Mouse (Mus musculus) frontal cortex, adult (tissue): ENCODE measurements around the gene Tmem72.

Experiments used
- ATAC-seq: cut with Nextera tagmentation; 2 replicates; pipeline ENCODE4 v1.9.2; 2017; ENCODE audit warnings: mild to moderate bottlenecking, moderate library complexity, mixed read lengths; ENCODE audit not compliant: low TSS enrichment

Tmem72 gene

GRCm38 (mm10) chr6:116716666-116717065, at the start of gene Tmem72:
TSS of gene Tmem72 (minus strand) at chr6:116716913.
- no peak for ATAC-seq

- ATAC-seq, result no peak
Measured at GRCm38 (mm10) chr6:116764524-116764923, 47.8 kb upstream of the Tmem72 start.

GRCm38 (mm10) chr6:116762333-116762732, 45.6 kb upstream of the Tmem72 start:
- no peak for ATAC-seq

- ATAC-seq, result no peak
Measured at GRCm38 (mm10) chr6:116760181-116760580, 43.5 kb upstream of the Tmem72 start.

- no peak for ATAC-seq
Measured at GRCm38 (mm10) chr6:116756364-116756763, 39.7 kb upstream of the Tmem72 start.

DNA sequence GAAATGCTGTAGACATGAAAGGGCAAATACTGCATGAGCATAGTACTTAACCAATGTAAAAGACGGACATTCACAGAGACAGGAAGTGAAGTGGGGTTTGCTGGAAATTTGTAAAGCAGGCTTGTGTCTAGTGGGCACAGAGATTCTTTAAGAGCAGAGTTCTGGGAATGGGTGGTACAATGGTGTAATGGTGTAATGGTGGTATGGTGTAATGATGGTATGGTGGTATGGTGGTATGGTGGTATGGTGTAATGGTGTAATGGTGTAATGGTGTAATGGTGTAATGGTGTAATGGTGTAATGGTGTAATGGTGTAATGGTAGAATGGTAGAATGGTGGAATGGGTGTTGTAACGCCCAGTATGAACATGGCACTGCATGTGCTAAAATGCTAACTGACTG, 21.3 kb upstream of the Tmem72 start:
- ATAC-seq, result no peak

GRCm38 (mm10) chr6:116735361-116735760, 18.6 kb upstream of the Tmem72 start:
- no peak for ATAC-seq

DNA sequence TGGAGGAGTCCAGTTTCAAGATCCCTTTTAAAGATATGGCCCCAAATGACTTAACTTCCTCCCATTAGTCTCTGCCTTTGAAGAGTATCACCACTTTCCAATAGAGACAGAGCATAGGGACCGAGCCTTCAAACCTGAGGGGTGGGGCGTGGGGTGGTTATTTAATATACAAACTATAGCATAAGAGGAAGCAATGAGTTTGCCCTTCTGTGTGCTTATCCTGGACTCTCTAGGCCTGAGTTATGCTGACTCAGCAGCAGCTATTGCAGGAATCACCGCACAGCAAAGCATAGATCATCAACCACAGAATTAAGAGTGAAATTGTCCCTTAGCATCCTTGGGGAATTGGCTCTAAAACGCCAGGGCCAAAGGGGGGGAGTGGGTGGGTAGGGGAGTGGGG, 16.9 kb upstream of the Tmem72 start:
- ATAC-seq, result no peak

DNA sequence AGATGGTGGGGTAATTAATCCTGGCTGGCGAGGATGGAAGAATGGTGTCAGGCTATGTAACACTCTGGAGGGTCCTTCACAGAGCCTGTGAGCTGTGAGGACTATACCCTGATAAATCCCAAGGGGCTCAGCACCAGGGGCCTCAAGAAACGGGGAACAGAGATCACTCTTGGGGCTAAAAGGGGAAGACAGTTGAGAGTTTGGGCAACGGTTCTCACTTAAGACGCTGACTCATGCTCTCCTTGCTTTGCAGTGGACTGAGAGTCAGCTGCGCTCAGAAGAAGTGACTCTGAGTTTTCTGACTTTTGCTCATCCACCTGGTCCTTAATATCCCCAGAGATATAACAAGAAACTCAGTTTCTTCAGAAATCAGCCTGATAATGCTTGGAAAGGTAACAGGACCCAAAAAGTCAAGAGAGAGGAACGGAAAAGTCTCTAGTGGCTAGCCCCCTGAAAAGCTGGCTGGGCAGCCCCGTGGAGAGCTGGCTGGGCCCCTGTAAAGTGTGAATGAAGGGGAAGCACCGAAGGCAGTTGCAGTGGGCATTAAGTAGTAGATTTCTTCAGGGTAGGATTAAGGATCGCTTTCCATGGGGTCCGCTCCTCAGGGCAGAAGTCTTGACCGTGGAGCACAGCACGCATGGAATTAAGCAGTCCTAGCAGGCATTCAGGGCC, 7.9 kb upstream of the Tmem72 start:
- no peak for ATAC-seq

DNA sequence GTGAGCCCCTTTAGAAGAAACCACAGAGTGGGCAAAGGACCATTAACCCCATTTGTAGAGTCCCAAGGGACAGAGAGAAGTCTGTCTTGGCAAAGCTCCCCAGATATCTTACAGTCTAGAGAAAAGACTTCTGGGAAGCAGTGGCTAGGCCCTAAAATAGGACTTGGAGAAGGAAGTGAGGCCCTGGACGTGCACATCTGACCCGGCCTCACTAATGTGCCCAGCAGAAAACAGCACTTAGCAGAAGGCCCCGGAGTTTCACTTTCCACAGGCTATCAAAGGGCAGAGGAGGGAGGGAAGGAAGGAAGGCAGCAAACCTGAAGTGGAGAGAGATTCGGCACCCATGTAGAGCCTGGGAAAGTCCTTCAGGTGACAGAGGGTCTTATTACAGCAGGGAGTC, 2.2 kb upstream of the Tmem72 start:
- ATAC-seq, result no peak

DNA sequence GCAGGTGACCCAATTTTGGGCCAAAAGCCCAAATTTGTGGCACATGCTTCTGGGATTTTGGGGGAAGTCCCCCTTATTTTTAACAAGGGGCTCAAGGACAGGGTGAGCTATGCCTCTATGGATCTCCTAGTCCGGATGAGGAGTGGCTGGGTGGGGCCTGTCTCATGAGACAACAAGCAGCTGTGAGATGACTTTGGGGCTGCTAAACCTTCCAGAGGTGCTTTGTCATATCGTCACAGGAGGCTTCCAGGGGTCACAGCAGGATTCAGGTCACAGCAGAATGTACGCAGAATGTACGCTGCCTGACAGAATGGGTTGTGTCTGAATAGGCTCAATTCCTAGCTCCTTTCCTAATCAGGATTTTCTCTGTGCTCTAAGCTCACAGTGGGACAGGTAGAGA, 1.6 kb upstream of the Tmem72 start:
- ATAC-seq, result no peak

DNA sequence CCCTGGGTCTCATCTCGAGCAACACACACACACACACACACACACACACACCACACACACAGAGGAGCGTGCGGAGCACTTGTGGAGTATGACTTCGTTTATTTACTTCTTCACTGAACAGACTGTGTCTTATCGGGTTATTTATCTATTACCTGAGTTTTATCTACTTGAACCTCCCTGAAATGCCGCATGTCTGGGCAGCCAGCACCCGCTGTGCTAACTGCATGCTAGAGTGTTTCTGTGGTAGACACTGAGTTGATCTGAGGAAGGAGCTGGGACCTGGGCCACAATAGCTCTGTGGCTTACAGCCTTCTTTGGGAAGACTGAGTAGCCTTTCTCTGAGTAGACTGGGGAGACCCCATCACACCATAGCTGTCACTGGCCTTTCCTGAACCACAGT, 1.1 kb upstream of the Tmem72 start:
- ATAC-seq, result no peak

DNA sequence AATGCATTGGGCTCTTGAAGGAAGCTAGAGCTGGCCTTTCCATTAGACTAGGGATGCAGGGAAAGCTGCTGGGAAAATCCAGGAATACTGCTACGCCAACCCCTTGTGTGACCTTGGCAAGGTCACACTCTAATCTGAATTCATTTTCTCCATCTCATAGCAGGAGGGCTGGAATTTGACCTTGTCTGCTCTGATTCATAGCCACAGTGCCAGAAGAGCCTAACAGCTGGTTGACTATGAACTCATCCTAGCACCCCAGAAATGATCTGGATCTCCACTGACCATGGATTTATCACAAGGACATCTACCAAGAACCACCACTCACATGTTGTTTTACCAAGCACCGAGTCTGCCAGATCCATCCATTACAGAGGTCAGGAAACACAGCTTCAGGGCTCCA, 1.5 kb downstream of the Tmem72 start:
- no peak for ATAC-seq

GRCm38 (mm10) chr6:116714576-116714975, 2.1 kb downstream of the Tmem72 start:
- peak; percentile 52; the same call in 1 of the 2 replicates for ATAC-seq

GRCm38 (mm10) chr6:116713966-116714365, 2.7 kb downstream of the Tmem72 start:
- peak; percentile 87; the same call in 1 of the 2 replicates for ATAC-seq

GRCm38 (mm10) chr6:116712503-116712902, 4.2 kb downstream of the Tmem72 start:
- ATAC-seq, result no peak

- ATAC-seq, result no peak
Measured at GRCm38 (mm10) chr6:116712062-116712461, 4.7 kb downstream of the Tmem72 start.

GRCm38 (mm10) chr6:116704320-116704719, 12.4 kb downstream of the Tmem72 start:
- ATAC-seq, result 0 out of 2 replicates have a peak, but pooled peaks have one; percentile 34

DNA sequence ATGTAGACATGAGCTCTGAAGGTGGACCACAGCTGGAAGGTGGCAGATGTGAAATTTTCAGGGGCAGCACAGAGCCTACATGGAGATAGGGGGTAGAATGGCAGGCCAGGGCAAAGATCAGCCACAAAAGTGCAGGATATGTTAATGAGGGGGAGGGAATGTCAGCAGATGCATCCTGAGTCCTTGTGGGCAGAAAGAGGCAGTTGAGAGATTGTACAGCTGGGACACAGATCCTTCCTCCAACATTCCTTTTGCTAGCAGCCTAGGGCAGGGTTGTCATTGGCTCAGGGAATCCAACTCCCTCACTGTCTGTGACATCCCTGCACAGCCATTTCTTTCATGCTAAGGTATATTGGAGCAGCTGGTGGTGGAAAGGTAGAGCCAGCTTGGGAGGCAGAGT, 15.9 kb downstream of the Tmem72 start:
- no peak for ATAC-seq

DNA sequence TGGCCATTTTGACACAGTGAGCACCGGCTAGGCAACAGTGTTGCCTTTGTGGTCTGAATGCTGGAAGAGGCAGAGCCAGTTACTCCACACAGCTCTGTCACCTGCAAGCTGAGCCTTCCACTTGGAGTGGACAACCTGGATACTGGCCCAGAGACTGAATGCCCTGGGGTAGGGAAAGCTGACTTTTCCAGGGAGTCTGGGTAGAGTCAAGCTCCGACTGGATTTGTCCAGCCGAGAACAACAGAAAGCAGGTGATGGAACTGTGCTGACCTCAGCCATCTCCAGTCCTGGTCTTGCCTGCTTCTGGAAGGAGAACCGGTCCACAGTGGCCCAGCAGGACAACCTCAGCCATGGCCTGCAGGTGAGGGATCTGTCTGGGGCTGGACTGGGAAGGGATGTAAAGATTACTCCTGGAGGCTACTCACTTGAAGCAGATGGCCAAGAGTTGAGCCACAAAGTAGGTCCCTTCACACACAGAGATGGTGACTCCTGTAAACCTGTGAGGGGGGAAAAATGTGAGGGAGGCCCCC, 18.8 kb downstream of the Tmem72 start:
- no peak for ATAC-seq

- peak; percentile 41; the same call in 1 of the 2 replicates for ATAC-seq
Measured at GRCm38 (mm10) chr6:116697413-116697812, 19.3 kb downstream of the Tmem72 start.

DNA sequence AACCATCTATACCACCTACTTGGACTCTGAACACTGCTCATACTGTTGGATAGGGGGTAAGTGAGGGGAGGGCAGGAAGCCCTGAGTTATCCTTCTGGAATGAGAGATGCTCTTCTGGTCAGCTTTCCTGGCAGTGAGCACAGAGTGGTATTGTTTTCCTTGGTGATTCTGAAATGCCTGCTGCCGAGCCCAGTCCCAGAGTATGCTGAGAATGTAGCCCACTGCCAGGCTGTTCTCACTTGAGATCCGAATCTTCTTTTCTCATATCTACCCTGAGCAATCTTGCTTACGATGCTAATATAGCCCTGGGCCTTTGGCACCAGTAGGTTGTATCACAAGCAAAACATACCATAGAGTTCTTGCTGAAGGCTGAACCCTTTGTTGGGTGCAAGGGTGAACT, 22.4 kb downstream of the Tmem72 start:
- ATAC-seq, result no peak

- ATAC-seq, result no peak
Measured at GRCm38 (mm10) chr6:116693639-116694038, 23.1 kb downstream of the Tmem72 start.

GRCm38 (mm10) chr6:116682317-116682716, 34.4 kb downstream of the Tmem72 start:
- no peak for ATAC-seq
